Mouse (Mus musculus) thymus, postnatal 36 days (tissue): ENCODE data around the gene Vegfa.

Experiments used
- DNase-seq, 2 experiments: peaks; one replicate each; pipeline ENCODE4 v3.0.0; 2022; ENCODE audit warnings: mixed read lengths in 2 of 2

The Vegfa gene

DNA sequence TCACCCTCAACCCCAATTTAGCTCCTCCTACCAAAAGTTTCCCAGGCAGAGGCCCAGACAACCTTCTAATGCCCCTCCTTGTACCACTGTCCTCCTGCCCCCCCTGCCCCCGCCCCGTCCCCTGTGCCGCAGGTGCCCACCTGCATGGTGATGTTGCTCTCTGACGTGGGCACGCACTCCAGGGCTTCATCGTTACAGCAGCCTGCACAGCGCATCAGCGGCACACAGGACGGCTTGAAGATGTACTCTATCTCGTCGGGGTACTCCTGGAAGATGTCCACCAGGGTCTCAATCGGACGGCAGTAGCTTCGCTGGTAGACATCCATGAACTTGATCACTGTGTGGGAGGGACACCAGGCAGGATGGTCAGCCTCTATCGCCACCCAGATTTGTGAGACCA lies 7.0 kb downstream of the Vegfa start:
- no peak for DNase-seq

DNA sequence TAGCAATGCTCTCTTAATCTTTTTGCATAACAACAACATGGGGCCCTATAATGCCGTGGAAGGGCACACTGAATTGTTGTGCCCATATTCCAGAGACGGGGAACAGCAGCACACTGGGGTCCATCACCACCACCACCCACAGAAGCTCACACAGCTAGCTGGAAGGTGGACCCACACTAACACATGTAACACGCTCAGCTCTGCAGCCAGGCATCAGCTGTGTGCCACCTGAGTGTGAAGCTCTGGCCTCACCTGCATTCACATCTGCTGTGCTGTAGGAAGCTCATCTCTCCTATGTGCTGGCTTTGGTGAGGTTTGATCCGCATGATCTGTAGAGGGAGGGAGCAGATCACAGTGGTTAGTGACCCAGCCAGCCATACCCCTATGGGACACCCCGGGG lies 8.0 kb downstream of the Vegfa start:
- no peak for DNase-seq

DNA sequence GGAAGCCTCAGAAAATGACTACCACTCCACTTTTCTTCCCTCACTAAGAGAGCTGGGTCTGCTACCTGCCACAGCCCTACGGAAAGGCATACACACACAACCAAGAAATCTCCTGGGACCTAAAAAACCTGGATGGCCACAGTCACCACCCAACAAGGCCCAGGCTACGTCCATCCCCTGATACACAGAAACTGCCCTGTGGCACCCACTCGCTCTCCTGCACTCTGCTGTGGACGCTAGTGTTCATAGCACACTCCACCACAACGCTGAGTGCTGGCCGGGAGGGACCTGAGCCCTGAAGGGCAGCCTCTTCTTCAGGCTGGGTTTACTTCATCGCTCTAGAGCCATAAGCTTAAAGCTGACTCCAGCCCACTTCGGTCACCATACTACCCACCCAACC lies 8.6 kb downstream of the Vegfa start:
- DNase-seq: no peak

DNA sequence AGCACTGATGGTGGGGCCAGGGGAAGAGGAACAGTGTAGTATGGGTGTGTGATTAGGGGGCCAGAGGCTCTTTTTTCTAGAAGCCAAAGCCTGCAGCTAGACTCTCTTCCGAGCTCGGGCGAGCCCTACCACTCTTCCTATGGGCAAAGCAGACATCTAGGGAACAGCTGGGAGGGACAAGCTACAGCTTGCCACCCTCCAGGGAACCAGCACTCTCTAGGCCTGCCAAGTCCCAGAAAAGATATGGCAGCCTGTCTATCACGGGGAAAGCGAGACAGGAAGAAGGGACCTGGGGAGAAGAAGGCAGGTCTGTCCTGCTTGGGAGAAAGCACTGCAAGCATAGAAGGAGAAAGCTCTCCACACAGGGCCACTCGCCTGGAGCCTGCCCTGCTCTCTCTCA lies 9.2 kb downstream of the Vegfa start:
- DNase-seq: no peak

DNA sequence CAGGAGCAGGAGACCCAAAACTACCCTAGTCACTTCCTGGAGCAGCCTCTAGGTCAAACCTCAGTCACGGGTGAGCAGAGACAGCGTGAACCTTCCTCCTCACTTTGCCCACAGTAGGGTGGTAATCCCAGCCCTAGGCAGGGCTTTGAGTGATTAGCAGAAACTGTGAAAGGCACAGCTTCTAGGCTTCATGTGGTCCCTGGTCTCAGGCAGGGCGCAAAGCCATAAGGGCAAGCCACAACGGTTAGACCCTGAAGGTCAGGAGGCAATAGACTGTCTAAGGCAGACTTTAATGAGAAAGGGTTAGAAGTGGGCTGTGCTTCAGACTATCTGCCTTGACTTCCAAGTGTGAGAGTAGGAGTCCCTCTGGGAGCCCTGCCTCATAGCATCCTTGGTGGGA lies 9.7 kb downstream of the Vegfa start:
- DNase-seq: no peak

DNA sequence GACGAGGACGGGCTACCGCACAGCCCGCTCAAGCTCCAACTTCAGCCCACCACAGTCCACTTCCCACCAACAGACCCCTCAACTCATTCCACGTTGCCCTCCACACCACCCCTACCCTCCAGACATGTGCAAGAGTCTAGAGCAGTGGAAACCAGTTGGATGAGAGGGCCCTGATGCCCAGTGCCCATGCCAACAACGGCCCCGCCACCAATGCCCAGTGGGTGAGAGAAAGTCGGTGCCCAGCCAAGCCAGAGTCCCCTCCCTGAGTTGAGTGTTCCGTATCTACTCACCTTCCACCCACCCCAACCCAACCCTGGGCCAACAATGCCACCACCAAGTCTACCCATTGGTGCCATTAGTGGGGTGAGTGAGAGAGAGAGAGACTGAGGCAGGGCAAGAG lies 10.4 kb downstream of the Vegfa start:
- DNase-seq: no peak

DNA sequence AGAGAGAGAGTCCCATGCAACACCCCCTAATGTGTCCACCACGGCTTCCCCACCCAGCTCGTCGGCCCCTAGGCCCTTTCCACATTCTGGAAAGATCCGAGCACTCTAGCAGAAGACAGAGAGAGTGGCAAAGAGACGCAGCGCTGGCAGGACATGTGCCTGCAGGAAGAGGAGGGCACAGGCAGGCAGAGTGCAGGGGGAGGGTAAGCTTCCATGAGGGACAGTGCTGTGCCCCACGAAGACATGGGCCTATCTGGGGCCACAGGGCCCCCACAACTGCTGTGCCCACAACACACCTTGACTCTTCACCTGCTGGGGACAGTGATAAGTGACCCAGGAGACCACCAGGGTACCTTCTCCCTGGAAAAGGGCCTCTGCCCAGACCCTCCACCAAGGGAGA lies 11.0 kb downstream of the Vegfa start:
- DNase-seq: no peak

DNA sequence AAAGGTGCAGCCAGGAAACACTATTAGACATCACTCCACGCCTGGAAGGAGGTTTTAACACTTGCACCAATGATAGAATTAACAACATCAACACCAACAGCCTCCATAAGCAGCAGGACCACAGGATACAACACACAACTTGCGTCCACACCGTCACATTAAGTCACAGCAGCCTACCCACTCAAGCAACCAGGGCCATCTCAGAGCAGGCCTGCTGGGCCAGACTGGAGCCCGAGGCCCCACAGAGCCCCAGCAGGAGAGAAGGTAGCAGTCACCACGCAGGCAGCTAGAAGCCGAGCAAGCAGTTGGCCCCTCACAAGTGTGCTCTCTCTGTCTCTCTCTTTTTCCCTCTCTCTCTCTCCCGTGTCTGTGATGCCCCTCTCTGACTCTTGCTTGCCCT lies 11.6 kb downstream of the Vegfa start:
- no peak for DNase-seq

DNA sequence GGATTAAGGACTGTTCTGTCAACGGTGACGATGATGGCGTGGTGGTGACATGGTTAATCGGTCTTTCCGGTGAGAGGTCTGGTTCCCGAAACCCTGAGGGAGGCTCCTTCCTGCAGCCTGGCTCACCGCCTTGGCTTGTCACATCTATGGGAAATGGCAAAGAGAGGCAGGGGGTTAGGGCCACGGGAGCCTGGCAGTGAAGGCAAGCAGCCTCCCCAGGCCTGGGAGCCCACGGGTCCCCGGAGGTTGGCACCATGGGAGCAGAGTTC lies 13.5 kb downstream of the Vegfa start:
- DNase-seq: no peak

DNA sequence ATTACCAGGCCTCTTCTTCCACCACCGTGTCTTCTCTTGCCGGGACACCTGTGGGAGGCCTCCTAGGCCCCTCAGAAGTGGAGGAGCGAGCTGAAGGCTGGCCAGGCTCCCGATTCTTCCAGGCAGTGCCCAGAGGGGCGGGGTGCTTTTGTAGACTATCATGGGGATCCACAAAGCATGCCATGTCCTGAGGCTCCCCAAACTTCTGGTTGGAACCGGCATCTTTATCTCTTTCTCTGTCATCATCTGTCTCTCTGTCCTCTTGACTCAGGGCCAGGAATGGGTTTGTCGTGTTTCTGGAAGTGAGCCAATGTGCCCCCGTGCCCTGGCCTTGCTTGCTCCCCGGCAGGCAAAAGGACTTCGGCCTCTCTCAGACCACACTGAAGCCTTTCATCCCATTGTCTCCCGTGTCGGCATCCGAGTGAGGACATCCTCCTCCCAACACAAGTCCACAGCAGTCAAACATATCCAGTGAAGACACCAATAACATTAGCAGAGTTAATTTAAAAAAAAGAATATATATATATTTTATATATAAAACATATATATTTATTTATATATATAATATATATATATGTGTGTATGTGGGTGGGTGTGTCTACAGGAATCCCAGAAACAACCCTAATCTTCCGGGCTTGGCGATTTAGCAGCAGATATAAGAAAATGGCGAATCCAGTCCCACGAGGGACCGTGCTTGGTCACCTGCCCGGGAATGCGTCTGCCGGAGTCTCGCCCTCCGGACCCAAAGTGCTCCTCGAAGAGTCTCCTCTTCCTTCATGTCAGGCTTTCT lies 14.0 kb downstream of the Vegfa start:
- no peak for DNase-seq

DNA sequence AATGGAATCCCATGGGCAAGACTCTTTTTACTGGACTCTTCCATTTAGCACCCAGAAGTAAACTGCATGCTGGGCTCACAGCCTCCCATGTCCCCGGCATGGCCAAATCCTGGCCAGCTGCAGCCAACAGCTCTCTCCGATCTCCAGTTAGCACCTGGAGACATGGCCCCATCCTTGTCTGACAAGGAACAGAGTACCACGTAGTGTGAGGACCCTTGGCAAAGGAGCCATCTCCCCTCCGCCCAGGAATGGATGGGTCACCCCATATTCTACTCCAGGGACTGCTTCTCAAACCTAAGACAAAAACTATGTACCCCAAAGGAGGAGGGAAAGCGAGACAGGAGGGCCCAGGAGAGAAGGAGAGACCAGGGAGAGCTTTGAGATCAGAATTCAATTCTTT lies 15.6 kb downstream of the Vegfa start:
- DNase-seq: no peak

DNA sequence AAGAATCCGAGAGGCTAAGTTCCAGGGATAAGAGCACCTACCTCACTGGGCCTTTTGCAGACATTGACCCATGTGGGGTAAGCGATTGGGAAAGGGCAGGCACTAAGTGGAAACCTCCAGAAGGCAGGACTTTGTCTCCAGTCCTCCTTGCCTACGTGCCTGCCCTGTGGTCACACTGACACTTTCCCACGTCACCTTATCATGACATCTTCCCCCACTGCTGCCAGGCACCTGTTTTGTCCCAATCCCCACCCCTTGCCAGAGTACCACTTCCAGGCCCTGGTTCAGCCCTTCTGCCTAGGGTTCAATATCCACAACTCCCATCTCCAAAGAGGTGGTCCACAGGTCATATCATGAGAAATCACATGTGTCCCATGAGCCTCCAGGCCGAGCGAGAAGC lies 16.2 kb downstream of the Vegfa start:
- DNase-seq: no peak

DNA sequence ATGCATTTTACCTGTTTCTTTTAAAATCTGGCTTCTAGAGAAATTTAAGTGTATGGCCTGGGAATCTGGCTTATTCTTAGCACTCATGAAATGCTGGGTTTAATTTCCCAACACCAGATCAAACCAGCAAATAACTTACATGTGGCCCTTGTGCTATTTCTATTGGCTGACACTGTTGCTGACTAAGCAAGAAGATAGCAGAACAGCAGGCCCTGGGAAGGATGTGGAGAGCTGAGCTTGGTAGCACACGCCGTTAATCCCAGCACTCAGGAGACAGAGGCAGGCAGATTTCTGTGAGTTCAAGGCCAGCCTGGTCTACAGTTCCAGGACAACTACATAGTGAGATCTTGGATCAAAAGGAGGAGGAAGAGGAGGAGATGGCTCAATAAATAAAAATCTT lies 17.2 kb downstream of the Vegfa start:
- DNase-seq: no peak

DNA sequence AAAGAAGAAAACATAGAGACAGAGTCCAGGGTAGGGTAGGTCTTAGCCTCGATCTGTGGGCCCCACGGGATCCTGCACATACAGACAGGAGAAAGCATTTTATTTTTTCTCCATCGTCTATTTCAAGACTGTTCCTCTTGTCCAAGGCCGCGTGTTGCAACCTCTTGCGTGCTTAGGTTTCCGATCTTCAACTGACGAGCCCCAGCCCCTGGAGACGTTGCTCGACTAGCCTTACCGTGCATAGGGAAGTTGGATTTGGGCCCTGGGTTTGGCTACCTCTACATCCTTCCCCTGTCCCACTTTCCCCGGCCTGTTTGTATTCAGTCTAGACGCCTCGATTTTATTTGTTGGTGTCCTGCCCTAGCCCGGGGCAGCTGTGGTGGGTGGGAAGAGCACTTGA lies 18.6 kb downstream of the Vegfa start:
- no peak for DNase-seq

DNA sequence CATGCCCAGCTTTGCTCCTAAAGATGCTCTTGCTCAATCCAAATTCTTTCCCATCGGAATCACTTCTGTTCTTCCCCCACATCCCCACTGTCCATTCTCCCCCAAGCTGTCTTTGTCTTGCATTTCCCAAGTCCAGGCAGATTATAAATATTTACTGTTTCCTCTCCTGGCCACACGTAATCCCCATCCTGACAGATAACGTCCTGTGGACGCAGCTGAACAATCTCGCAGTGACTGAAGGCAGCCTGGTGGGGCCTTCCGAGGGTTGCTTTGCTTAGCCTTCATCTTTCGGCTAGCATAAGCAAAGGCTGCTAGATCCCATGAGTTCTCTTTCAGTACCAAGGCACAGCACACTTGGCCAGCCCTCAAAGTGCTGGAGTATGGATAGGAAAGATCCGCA lies 20.0 kb downstream of the Vegfa start:
- no peak for DNase-seq

DNA sequence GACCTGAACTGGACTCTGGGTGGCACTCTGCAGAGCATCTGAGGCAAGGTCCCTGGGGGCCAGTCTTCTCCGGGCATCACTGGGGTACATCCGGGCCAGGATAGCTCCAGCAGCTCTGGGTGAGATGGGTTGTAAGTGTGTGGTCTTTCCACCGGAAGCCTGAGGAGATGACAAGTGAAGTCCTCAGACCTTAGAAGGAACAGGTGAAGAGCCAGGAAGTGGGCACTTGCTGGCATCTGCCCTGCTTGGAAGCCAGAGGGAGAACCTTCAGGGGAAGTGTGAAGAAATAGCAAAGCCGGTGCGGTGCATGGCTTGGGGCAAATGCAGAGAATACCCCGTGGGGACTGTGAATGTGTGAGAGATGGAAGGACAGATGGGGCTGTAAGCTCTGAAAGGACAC lies 21.7 kb downstream of the Vegfa start:
- DNase-seq: no peak

DNA sequence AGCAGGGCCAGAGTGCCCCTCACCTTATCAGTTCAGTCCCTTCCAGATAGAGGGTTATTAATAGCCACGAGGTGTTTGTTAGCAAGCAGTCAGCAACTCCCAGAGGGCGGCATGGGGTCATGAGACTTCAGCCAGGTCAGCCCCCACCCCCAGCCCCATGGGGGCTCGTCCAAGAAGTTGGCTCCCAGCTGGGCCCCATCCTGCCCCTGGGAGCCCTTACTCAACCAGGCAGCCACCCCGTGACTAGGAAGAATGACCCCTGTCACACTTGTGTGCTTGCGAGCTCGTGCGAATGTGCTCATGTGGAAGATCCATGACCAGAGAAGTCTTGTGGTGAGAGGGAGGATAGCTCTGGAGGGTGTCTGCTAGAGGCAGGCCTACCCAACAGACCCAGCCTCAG lies 23.0 kb downstream of the Vegfa start:
- DNase-seq: no peak

DNA sequence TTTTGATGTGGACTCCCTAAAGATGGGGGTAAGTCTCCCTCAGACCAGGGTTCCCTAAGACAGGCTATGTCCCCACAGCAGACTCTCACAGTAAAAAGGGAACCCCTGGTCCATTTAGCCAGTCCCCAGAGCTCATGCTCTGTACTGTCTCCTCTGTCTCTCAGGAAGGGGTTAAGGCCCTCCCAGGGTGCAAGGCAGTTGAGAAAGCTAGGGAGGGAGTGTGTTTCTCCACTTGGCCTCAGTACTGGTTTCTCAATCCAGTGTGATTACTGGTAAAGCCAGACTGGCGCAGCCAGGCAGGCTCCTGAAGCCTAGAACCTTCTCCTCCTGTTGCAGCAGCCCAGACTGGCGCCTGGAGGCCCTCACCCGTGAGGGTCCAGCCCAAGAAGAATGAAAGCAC lies 26.7 kb downstream of the Vegfa start:
- no peak for DNase-seq

DNA sequence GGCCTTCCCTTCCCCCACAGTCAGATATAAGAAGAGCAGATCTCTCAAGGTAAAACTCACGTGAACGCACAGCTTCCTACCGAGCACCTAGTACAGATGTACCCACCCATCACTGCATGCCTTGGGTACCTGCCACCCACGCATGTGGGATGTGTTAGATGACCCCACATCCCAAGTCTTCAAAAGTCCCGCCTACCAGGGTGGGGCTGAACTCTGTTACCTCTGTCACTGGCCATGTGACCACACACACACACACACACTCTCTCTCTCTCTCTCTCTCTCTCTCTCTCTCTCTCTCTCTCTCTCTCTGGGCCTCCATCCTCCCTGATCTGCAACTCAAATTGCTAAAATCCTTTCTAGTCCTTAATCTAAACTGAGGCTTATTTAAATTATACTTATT lies 27.7 kb downstream of the Vegfa start:
- no peak for DNase-seq

DNA sequence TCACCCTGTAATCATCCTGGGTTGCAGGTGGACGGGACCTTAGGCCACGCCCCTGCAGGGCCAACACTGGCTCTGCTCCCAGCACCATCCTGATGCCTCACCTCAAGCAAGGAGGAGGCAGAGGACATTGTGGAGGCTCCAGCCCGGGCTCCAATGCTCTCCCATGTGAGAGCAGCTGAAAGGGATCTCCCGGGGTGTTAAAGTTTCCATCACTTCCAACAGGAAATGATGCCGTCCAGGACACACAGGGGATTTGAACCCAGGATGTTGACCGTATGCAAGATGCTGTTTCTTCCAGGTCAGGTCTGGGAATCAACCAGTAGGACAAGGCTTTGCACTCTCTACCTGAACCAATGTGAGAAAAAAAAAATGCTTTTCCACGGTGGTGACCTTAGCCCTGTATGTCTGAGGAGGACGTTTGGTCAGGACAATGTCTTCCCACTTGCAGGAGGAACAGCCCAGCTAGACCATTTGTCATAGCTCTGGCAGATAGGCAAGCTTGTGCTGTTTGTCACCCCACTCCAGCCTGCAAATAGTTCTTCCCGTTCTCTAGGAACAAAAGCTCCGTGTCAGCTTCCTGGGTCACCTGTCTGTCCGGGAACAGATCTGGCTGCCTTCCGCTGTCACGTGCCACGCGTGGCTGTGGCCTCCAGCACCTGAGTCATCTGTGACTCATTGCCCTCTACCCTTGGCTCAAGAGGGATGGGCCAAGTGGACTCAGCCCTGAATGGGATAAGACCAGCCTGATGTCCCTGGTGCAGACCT lies 28.3 kb downstream of the Vegfa start:
- DNase-seq: no peak

DNA sequence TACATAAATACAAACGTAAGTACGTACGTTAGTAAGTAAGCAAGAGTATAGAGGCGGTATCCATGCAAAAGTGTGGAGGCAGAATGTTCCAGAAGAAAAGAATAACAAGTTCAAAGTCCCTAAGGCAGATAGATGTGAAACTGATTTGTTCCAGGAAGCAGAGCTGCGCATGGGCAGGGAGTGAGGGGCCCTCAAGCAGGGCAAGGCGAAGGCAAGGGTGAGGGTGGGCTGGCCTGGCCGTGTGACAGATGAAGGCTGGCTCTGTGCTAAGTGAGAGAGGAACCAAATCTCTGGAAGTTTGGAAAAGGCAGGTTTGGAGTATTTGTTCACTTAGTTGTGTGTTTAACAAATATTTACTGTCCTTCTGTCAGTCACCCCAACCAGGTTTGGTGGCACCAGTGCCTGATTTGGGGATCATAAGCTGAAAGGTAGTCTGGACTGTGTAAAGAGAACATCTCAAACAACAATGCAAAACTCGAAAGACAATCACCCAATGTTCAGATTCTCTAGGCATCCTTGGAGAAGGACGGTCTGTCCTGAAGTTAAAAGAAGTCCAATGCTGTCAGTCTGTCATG lies 32.7 kb downstream of the Vegfa start:
- no peak for DNase-seq

DNA sequence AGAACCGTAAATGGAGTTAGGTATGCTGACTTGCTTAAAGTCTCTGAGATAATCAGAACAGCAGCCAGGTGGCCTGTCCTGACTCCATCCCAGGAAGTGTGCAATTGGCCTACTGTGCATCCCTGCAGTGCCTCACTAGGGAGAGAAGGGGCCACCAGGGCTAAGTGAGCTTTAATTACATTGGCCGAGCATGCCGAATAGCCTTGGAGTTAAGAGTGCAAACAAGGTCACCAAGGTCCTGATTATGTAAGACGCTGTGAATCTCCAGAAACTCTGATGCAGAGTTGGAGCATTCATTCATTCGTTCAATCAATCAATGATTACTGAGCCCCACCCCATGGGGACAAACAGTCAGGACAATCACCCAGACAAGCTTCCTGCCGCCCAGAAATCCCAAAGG lies 33.8 kb downstream of the Vegfa start:
- no peak for DNase-seq

DNA sequence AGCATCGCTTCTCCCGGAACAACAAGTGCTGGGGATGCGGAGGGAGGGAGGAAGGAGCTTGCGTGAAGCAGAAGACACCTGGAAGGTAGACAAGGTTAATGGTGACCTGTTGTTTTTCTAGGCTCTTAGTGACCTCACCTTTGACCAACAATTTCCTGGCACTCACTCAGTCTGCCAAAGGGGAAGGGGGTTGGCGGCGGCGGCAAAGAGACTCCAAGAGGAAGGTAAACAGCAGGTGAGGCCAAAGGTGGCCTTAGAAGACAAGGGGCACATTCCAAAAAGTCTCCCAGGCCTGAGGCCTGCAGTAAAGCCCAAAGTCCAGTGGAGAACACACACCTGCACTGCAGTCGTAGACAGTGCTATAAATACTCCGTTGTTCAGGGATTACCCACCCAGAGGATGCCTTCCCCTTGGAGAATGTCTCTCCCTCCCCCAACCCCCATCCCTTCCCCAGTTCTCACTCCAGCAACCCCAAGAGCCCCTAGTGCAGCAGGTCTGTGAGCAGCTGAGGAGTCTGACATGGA lies 35.2 kb downstream of the Vegfa start:
- DNase-seq: no peak

DNA sequence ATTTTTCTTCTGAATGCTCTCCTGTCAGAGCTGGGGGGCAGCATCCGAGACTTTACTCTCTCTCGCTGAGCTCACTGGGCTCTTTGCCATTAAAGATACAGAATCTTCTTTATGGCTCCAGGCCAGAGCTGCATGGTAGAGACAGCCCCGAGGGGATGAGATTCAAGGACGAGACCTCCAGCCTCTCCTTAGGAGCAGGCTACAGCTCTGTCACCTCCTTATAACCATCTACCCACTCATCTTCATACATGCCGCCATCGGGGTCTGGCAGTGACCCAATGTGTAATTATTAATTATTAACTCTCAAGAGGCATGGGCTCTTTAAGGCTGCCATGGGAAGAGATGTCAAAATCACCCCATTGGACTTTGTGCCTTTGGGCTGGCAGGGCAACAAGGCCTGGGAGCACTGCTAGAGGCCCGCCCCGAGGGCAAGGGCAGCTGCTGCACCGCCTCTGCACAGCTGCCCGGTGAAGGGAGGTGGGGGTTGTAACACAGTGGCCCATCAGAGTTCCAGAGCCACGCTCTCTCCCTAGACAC lies 37.8 kb downstream of the Vegfa start:
- no peak for DNase-seq
